Mouse (Mus musculus) brain, embryonic 14.5 days (tissue): ENCODE measurements at regions not wholly inside any gene's neighbourhood (a gene's known extent, or its start where the extent isn't known, plus 50 kb on each side); places are given as distances from the start of the nearest gene placed in this dataset.

Source experiments
- CTCF ChIP-seq: fragments of 200-500 bp; IDR thresholded peaks from 2 replicates; pipeline ENCODE4 v1.5.1; 2012; ENCODE audit warnings: inconsistent platforms, mild to moderate bottlenecking, moderate library complexity, borderline replicate concordance; ENCODE audit not compliant: insufficient read depth, insufficient read length; ENCODE audit errors: extremely low read depth
- POLR2A ChIP-seq: fragments of 200-500 bp; IDR thresholded peaks from 2 replicates; pipeline ENCODE4 v1.6.1; 2012; ENCODE audit warnings: mild to moderate bottlenecking, inconsistent platforms, borderline replicate concordance; ENCODE audit not compliant: poor library complexity, insufficient read depth, insufficient read length, severe bottlenecking; ENCODE audit errors: extremely low read depth

DNA sequence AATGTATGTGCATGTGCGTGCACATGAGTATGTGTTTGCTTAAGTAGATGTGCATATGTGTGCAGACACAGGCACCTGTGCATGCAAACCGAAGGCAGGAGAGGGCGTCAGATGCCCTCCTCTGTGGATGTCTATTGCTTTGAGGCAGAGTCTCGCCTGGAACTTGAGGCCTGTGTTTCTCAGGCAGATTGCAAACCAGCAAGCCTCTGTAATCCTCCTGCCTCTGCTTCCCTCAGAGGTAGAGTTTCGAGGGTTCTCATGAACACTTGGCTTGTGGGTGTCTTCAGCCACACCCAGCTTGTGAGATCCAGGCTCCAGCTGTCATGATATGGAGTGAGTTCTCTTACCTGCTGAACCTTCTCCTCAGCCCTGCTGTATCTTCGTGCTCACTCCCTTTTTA is 134.4 kb downstream of the Rchy1 start:
- TF ChIP-seq POLR2A (no peak), CTCF (no peak)
